8 mouse cellular contexts compared by ENCODE assay signal in genomic region chr19:3935032-3935895, GRCm38 (mm10). TPM values are rescaled to one million over a fixed set of nuclear protein-coding genes. Genes with fewer than 3 reads are reported as not detected.
DNase-seq lines count a peak whose midpoint lies in the region; ATAC-seq and TF ChIP-seq lines count a peak whose summit lies in the region.

Gene Unc93b1 (plus strand): TSS chr19:3935186.

- TF ChIP-seq EP300 in heart, adult 2 months (IDR thresholded peaks at IDR 0.05; ENCODE audit: insufficient read depth, low read depth, low read length), result peak; percentile 51; the same call in 1 of the 2 replicates
- TF ChIP-seq EP300 in stomach, postnatal 0 days (optimal IDR thresholded peaks at IDR 0.05), result no peak

- peak within 1 kb of the TSS; percentile 69 for H3K9ac ChIP-seq in heart, adult 2 months (ENCODE audit: low read depth, low read length)
- H3K9ac ChIP-seq in midbrain, embryonic 16.5 days (ENCODE audit: low read depth, low read length), result peak within 1 kb of the TSS; percentile 51
- H3K9ac ChIP-seq in stomach, postnatal 0 days (ENCODE audit: low read length), result peak within 1 kb of the TSS; percentile 68

- peak within 1 kb of the TSS; percentile 70 for H3K4me3 ChIP-seq in heart, adult 2 months
- H3K4me3 ChIP-seq in midbrain, embryonic 16.5 days (ENCODE audit: low read depth, low read length), result peak within 1 kb of the TSS; percentile 40
- H3K4me3 ChIP-seq in stomach, postnatal 0 days (ENCODE audit: low read depth, low read length), result peak within 1 kb of the TSS; percentile 57

- H3K4me1 ChIP-seq in heart, adult 2 months (ENCODE audit: control insufficient read depth, insufficient read depth, low read length), result peaks cover 7% of the 10 kb centered on the region
- H3K4me1 ChIP-seq in midbrain, embryonic 16.5 days (ENCODE audit: control insufficient read depth, insufficient read depth, low read length), result peaks cover 11% of the 10 kb centered on the region
- H3K4me1 ChIP-seq in stomach, postnatal 0 days (replicated peaks; ENCODE audit: control insufficient read depth, insufficient read depth), result no peaks in the 10 kb centered on the region; the same call in 1 of the 2 replicates

- TF ChIP-seq CTCF in heart, adult 2 months (IDR thresholded peaks at IDR 0.05), result no peak
- no peak for TF ChIP-seq CTCF in stomach, postnatal 0 days (IDR thresholded peaks at IDR 0.05; ENCODE audit: low read depth)

- H3K4me2 ChIP-seq in midbrain, embryonic 16.5 days (ENCODE audit: low read length), result peak within 1 kb of the TSS; percentile 65
- H3K4me2 ChIP-seq in stomach, postnatal 0 days (replicated peaks; ENCODE audit: low read depth), result peak within 1 kb of the TSS; percentile 84

- H3K36me3 ChIP-seq in heart, adult 2 months (ENCODE audit: control insufficient read depth, insufficient read depth, low read length), result no peaks in the 10 kb centered on the region
- no peaks in the 10 kb centered on the region for H3K36me3 ChIP-seq in midbrain, embryonic 16.5 days (ENCODE audit: control insufficient read depth, insufficient read depth, low read length)
- no peaks in the 10 kb centered on the region for H3K36me3 ChIP-seq in stomach, postnatal 0 days (ENCODE audit: control insufficient read depth, insufficient read depth, low read length)

- H3K27me3 ChIP-seq in heart, adult 2 months (ENCODE audit: control insufficient read depth, insufficient read depth, low read length), result no peaks in the 10 kb centered on the region
- H3K27me3 ChIP-seq in midbrain, embryonic 16.5 days (ENCODE audit: control insufficient read depth, insufficient read depth, low read depth, low read length), result peaks cover 8% of the 10 kb centered on the region
- no peaks in the 10 kb centered on the region for H3K27me3 ChIP-seq in stomach, postnatal 0 days (ENCODE audit: control insufficient read depth, insufficient read depth, low read length)

- H3K9me3 ChIP-seq in midbrain, embryonic 16.5 days (replicated peaks; ENCODE audit: control insufficient read depth, low read length, poor library complexity, severe bottlenecking), result no peaks in the 10 kb centered on the region
- no peaks in the 10 kb centered on the region for H3K9me3 ChIP-seq in stomach, postnatal 0 days (ENCODE audit: control insufficient read depth, low read length)

- H3K27ac ChIP-seq in heart, adult 2 months, result peak within 1 kb of the TSS; percentile 76
- H3K27ac ChIP-seq in midbrain, embryonic 16.5 days (ENCODE audit: low read length), result no peak within 1 kb of the TSS
- peak within 1 kb of the TSS; percentile 53; the same call in 1 of the 2 replicates for H3K27ac ChIP-seq in stomach, postnatal 0 days (replicated peaks)

- H3K79me2 ChIP-seq in heart, adult 2 months (replicated peaks; ENCODE audit: control insufficient read depth, insufficient read depth, low read length), result no peaks in the 10 kb centered on the region

- DNase-seq in ovary, adult 18-20 months (ENCODE audit: low spot score), result peak; percentile 62
- DNase-seq in ovary, postnatal 10 days (ENCODE audit: low spot score), result no peak
- peak; percentile 54 for DNase-seq in embryo, embryonic 9.5 days (ENCODE audit: extremely low spot score)
- peak; percentile 80 to 85 for DNase-seq in heart, adult 2 months
- peak; percentile 66 for DNase-seq in kidney, adult 18-20 months
- DNase-seq in liver, result peak; percentile 63
- DNase-seq in stomach, postnatal 0 days (ENCODE audit: low spot score), result peak; percentile 73

- intact Hi-C loops in heart, adult 2 months (cut with DNase I), result no loop called here

- WGBS in heart, adult 2 months, result 9% methylated on average over 42 of the region's 42 CpGs
- WGBS in midbrain, embryonic 16.5 days, result 8% methylated on average over 38 of the region's 42 CpGs
- WGBS in stomach, postnatal 0 days, result 8% methylated on average over 42 of the region's 42 CpGs

- ATAC-seq in midbrain, embryonic 16.5 days, result peak; percentile 51; the same call in 1 of the 2 replicates
- peak; percentile 89 for ATAC-seq in stomach, postnatal 0 days (ENCODE audit: low FRiP score, low TSS enrichment)

- peak; percentile 76 for TF ChIP-seq POLR2A in heart, adult 2 months (IDR thresholded peaks at IDR 0.05; ENCODE audit: insufficient read depth, low read depth, low read length)

RNA-seq across cellular contexts. Expression of gene Unc93b1, which starts in this region (rescaled TPM):
- 10 to 100 TPM; 17.5 to 18.3 TPM for total RNA-seq in heart, adult 2 months (2021)
- polyA plus RNA-seq in heart, adult 2 months (2012; rRNA removed), result 38.1 and 45.5 TPM in 2 replicates
- polyA plus RNA-seq in midbrain, embryonic 16.5 days (2015; fragmentation: Nextera tagmentation; extraction: Ambion mirVana), result 9.7 and 9.9 TPM in 2 replicates
- polyA plus RNA-seq in stomach, postnatal 0 days (2015; fragmentation: Nextera tagmentation; extraction: Ambion mirVana), result 17.4 and 19.7 TPM in 2 replicates
